Mouse (Mus musculus) hindbrain, embryonic 16.5 days (tissue): ENCODE data around the gene Fam43a. TPM values are rescaled to one million over a fixed set of nuclear protein-coding genes. Genes with fewer than 3 reads are reported as not detected.
A peak's percentile ranks its signal among the peaks of the same experiment; 100 is the strongest.

Experiments
- ATAC-seq: fragments of 200-750 bp; cut with Nextera tagmentation; 2 replicates; pipeline ENCODE4 v1.8.0; 2017; ENCODE audit warnings: moderate TSS enrichment, moderate library complexity
- H3K27ac ChIP-seq: fragments of 300-500 bp; sonication (generic); 2 replicates; pipeline ENCODE4 v1.5.1; 2014; ENCODE audit warnings: low read depth, mild to moderate bottlenecking, control low read depth, low read length, moderate library complexity
- H3K27me3 ChIP-seq: fragments of 300-500 bp; sonication (generic); replicated peaks from 2 replicates; pipeline ENCODE4 v1.6.1; 2014; ENCODE audit warnings: low read length; ENCODE audit not compliant: control insufficient read depth, insufficient read depth
- H3K36me3 ChIP-seq: fragments of 300-500 bp; sonication (generic); 2 replicates; pipeline ENCODE4 v1.6.1; 2014; ENCODE audit warnings: mild to moderate bottlenecking, low read length, moderate library complexity, mixed read lengths; ENCODE audit not compliant: control insufficient read depth, insufficient read depth
- H3K4me1 ChIP-seq: fragments of 300-500 bp; sonication (generic); 2 replicates; pipeline ENCODE4 v1.6.1; 2014; ENCODE audit warnings: low read depth, low read length; ENCODE audit not compliant: control insufficient read depth, insufficient read depth
- H3K4me2 ChIP-seq: fragments of 300-500 bp; sonication (generic); 2 replicates; pipeline ENCODE4 v1.6.1; 2014; ENCODE audit warnings: mild to moderate bottlenecking, low read length, control low read depth, moderate library complexity
- H3K4me3 ChIP-seq: fragments of 300-500 bp; sonication (generic); 2 replicates; pipeline ENCODE4 v1.5.1; 2014; ENCODE audit warnings: mild to moderate bottlenecking, low read length, control low read depth, moderate library complexity
- H3K9ac ChIP-seq: fragments of 300-500 bp; sonication (generic); 2 replicates; pipeline ENCODE4 v1.6.1; 2014; ENCODE audit warnings: low read depth, mild to moderate bottlenecking, control low read depth, low read length, moderate library complexity
- H3K9me3 ChIP-seq: fragments of 300-500 bp; sonication (generic); 2 replicates; pipeline ENCODE4 v1.6.1; 2014; ENCODE audit warnings: mild to moderate bottlenecking, low read length, moderate library complexity; ENCODE audit not compliant: control insufficient read depth
- WGBS: fragments of 180-500 bp; shearing (Covaris S2); extraction: QIAGEN DNeasy Blood & Tissue Kit; methylation state at CpG from one replicate; pipeline ENCODE4 v1.1.7; 2014; 5-methylcytosine and 5-hydroxymethylcytosine counted together
- polyA plus RNA-seq: library from polyadenylated mRNA; unstranded; fragments of >200 nt; fragmentation: Nextera tagmentation; extraction: Ambion mirVana; gene quantifications from 2 replicates; pipeline ENCODE4 v1.2.1, GENCODE M21; 2015

The Fam43a gene
- polyA plus RNA-seq, 1 experiment from 2014 or later = 18.3 TPM

DNA sequence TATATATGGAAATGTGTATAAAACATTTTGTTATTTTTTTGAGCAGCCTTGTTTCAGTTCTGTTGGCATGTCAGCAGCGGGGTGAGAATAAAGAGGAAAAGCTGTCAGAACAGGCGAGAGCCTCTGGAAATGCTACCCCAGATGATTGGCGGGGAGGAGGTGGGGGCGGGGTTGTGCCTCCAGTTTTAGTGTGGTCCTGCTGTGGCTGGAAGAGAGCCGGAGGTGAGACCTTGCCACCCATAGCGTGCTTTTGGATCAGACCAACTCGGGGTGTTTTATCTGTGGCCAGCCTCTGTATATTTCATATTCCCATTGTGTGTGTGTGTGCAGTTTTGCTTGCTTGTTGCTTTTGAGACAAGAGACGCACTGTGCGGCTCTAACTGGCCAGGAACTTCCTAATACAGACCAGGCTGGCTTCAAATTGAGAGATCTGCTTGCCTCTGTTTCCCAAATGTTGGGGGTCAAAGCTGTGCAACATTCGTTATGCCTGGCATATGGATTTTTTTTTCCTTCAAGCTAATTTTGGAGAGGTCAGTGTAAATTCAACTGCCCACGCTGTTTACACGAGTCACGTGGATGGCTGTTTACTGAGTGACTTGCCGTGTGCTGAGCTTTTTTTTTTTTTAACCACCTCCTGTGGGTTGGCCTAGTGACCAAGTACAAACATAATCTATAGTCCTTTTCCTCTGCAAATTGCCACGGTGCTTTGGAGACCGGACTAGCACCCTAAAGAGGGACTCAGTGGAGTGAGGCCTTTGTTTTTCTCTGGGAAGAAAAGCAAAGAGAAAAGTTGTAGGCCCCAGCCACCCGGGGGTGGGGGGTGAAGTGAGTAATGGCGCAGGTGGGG lies 3.4 kb downstream of the Fam43a start:
- no peak overlapping the region; the same call in 1 of the 2 replicates for H3K27ac ChIP-seq
- ATAC-seq = no peak
- no peaks in the 10 kb centered on the region for H3K9me3 ChIP-seq
- peak overlapping the region; percentile 22; the same call in 1 of the 2 replicates for H3K9ac ChIP-seq
- no peak overlapping the region; the same call in 1 of the 2 replicates for H3K4me3 ChIP-seq
- peaks cover 8% of the 10 kb centered on the region for H3K27me3 ChIP-seq
- H3K36me3 ChIP-seq = no peaks in the 10 kb centered on the region
- 34% methylated on average over 18 of the region's 18 CpGs for WGBS
- H3K4me1 ChIP-seq = peaks cover 30% of the 10 kb centered on the region
- H3K4me2 ChIP-seq = peak overlapping the region; percentile 41

GRCm38 (mm10) chr16:30603531-30603842 lies 4.0 kb downstream of the Fam43a start:
- Histone ChIP-seq H3K27ac (no peak overlapping the region; the same call in 1 of the 2 replicates), H3K4me1 (peaks cover 30% of the 10 kb centered on the region)

GRCm38 (mm10) chr16:30604061-30604806 lies 4.7 kb downstream of the Fam43a start:
- Histone ChIP-seq H3K9ac (no peak overlapping the region), H3K9me3 (no peaks in the 10 kb centered on the region), H3K27me3 (peaks cover 8% of the 10 kb centered on the region), H3K4me3 (no peak overlapping the region), H3K27ac (no peak overlapping the region), H3K4me2 (no peak overlapping the region), H3K4me1 (peaks cover 28% of the 10 kb centered on the region), H3K36me3 (no peaks in the 10 kb centered on the region)
- 77% methylated on average over 16 of the region's 16 CpGs for WGBS
- no peak for ATAC-seq

More at GRCm38 (mm10) chr16:30603531-30603842, 4.0 kb downstream of the Fam43a start:
- no peaks in the 10 kb centered on the region for H3K36me3 ChIP-seq
- H3K4me3 ChIP-seq = no peak overlapping the region
- H3K9me3 ChIP-seq = no peaks in the 10 kb centered on the region
- peak overlapping the region; percentile 41; the same call in 1 of the 2 replicates for H3K4me2 ChIP-seq
- ATAC-seq = no peak
- no peak overlapping the region for H3K9ac ChIP-seq
- WGBS = 59% methylated on average over 9 of the region's 9 CpGs
- H3K27me3 ChIP-seq = peaks cover 8% of the 10 kb centered on the region

DNA sequence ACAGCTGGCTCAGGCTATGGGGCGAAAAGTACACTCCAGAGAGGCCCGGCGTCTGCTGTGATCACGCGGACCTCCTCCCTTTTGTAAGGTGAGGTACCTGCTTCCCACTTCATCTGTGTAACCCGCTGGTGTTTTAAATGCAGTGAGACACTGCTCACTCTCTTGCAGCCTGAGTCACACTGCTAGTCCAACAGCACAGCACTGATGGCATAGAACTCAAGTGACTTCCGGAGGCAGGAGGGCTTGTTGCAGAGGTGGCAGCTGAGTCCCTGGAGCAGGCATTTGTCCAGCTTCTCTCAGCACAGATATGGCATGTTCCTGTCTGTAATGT lies 5.2 kb downstream of the Fam43a start:
- no peak overlapping the region for H3K4me3 ChIP-seq
- H3K4me1 ChIP-seq = peaks cover 24% of the 10 kb centered on the region
- no peak overlapping the region; the same call in 1 of the 2 replicates for H3K9ac ChIP-seq
- H3K9me3 ChIP-seq = no peaks in the 10 kb centered on the region
- ATAC-seq = no peak
- 82% methylated on average over 7 of the region's 7 CpGs for WGBS
- H3K36me3 ChIP-seq = no peaks in the 10 kb centered on the region
- H3K4me2 ChIP-seq = no peak overlapping the region
- no peak overlapping the region for H3K27ac ChIP-seq
- peaks cover 8% of the 10 kb centered on the region for H3K27me3 ChIP-seq

DNA sequence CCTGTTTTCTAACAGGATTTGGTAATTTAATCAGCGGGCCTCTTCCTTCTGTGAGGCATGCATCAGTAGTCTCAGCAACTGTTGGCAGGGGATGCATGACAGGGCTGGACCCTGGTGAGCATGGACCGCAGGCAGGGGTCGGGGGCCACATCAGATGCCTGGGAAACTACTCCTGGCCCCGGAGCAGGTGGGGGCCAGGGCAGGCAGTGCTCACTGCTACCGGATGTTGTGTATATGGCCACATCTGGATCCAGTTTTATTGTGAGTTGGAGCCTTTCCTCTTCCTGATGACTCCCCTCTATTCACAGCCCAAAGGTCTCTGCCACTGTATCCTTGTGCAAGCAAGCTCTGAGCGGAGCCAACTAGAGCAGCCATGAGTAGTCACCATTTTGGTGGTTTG lies 6.0 kb downstream of the Fam43a start:
- no peak for ATAC-seq
- H3K9ac ChIP-seq = no peak overlapping the region; the same call in none of the 2 replicates
- peaks cover 8% of the 10 kb centered on the region for H3K27me3 ChIP-seq
- H3K9me3 ChIP-seq = no peaks in the 10 kb centered on the region
- no peak overlapping the region for H3K4me3 ChIP-seq
- H3K27ac ChIP-seq = no peak overlapping the region
- no peaks in the 10 kb centered on the region for H3K36me3 ChIP-seq
- 64% methylated on average over 6 of the region's 6 CpGs for WGBS
- H3K4me2 ChIP-seq = no peak overlapping the region
- peaks cover 19% of the 10 kb centered on the region for H3K4me1 ChIP-seq

GRCm38 (mm10) chr16:30607868-30608267 lies 8.3 kb downstream of the Fam43a start:
- Histone ChIP-seq H3K36me3 (no peaks in the 10 kb centered on the region), H3K4me1 (peaks cover 4% of the 10 kb centered on the region), H3K9me3 (no peaks in the 10 kb centered on the region), H3K4me3 (no peak overlapping the region), H3K4me2 (no peak overlapping the region), H3K9ac (no peak overlapping the region), H3K27ac (no peak overlapping the region), H3K27me3 (no peaks in the 10 kb centered on the region)
- 88% methylated on average over 3 of the region's 3 CpGs for WGBS
- no peak for ATAC-seq

DNA sequence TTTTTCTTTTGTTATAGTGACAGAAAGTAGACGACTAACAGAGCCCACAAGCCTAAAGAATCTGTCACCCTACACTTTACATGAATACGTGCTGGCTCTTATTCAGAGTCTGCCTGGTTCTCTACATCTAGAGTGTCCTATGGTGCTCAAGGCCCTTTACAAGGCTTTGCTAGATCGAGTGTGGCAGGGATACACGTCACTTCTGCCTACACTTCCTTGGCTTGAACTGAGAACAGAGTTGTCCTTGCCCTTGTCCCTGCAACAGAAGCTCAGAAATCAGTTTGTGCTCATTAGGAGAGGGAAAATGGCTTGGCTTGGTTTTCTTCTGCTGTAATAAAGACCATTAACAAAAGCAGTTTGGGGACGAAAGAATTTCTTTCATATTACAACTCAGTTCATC lies 11.8 kb downstream of the Fam43a start:
- Histone ChIP-seq H3K4me1 (no peaks in the 10 kb centered on the region), H3K27me3 (no peaks in the 10 kb centered on the region), H3K9me3 (no peaks in the 10 kb centered on the region), H3K9ac (no peak overlapping the region), H3K27ac (no peak overlapping the region), H3K36me3 (no peaks in the 10 kb centered on the region), H3K4me3 (no peak overlapping the region), H3K4me2 (no peak overlapping the region)
- 83% methylated on average over 5 of the region's 5 CpGs for WGBS
- no peak for ATAC-seq

- Histone ChIP-seq H3K36me3 (no peaks in the 10 kb centered on the region), H3K4me2 (no peak overlapping the region), H3K4me3 (no peak overlapping the region), H3K9ac (no peak overlapping the region), H3K27ac (no peak overlapping the region), H3K9me3 (no peaks in the 10 kb centered on the region), H3K27me3 (no peaks in the 10 kb centered on the region), H3K4me1 (no peaks in the 10 kb centered on the region)
- no peak for ATAC-seq
- 88% methylated on average over 7 of the region's 7 CpGs for WGBS
Observed at GRCm38 (mm10) chr16:30613122-30613521, 13.6 kb downstream of the Fam43a start.

- H3K9me3 ChIP-seq = no peaks in the 10 kb centered on the region
- no peak overlapping the region for H3K4me3 ChIP-seq
- ATAC-seq = no peak
- H3K4me1 ChIP-seq = no peaks in the 10 kb centered on the region
- WGBS = 22% methylated on average over 5 of the region's 5 CpGs
- no peak overlapping the region for H3K9ac ChIP-seq
- H3K4me2 ChIP-seq = no peak overlapping the region
- no peak overlapping the region for H3K27ac ChIP-seq
- no peaks in the 10 kb centered on the region for H3K36me3 ChIP-seq
- H3K27me3 ChIP-seq = no peaks in the 10 kb centered on the region
Observed at GRCm38 (mm10) chr16:30614122-30614521, 14.6 kb downstream of the Fam43a start.
